Mouse (Mus musculus) large intestine, adult 2 months (tissue): Measurements from ENCODE around the gene Cacna1a. TPM values are rescaled to one million over a fixed set of nuclear protein-coding genes. Genes with fewer than 3 reads are reported as not detected.

Experiments used
- DNase-seq: peaks from one replicate; pipeline ENCODE4 v3.0.0-alpha.2; 2012; ENCODE audit warnings: low read depth, low spot score
- WGBS: fragments of 180-500 bp; shearing (Covaris S2); methylation state at CpG from one replicate; pipeline ENCODE4 v1.1.7; 2018; 5-methylcytosine and 5-hydroxymethylcytosine counted together
- polyA plus RNA-seq: library from polyadenylated mRNA; depleted of rRNA; stranded (reverse); fragments of >200 nt; gene quantifications from 2 replicates; pipeline ENCODE4 v1.2.3, GENCODE M21; 2012

The Cacna1a gene
- polyA plus RNA-seq, 1 experiment = 5.2 TPM

DNA sequence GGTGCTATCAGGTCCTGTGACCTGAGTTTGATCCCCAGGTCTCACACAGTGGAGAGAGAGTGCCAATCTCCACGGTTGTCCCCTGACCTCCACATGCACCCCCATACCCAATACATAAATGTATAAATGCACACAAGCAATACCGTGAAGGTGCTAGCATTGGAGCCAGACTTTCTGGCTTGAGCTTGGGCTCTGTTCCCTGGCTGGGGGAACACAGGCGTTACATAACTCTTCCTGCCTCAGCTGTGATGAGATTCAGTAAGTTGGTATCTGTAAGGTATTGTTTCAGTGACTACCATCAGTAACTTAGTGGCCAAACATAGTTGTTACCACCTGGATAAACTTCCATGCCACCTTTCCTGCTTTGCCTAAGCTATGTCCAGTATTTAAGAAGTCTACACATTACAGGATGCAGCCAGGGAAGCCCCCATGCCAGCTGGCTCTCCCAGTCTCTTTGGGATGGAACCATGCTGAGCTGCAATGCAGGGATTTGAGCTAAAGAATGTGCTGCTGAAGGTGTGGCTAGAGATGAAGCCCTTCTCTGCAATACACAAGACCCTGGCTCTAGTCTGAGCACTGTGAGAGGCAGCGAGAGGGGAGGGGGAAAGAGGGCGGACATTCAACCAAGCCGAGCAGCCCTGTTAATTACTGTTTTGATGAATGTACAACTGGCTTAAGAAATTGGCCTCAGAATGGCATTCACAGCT is 7.7 kb downstream of the Cacna1a start:
- DNase-seq = no peak
- WGBS = 70% methylated on average over 6 of the region's 6 CpGs

DNA sequence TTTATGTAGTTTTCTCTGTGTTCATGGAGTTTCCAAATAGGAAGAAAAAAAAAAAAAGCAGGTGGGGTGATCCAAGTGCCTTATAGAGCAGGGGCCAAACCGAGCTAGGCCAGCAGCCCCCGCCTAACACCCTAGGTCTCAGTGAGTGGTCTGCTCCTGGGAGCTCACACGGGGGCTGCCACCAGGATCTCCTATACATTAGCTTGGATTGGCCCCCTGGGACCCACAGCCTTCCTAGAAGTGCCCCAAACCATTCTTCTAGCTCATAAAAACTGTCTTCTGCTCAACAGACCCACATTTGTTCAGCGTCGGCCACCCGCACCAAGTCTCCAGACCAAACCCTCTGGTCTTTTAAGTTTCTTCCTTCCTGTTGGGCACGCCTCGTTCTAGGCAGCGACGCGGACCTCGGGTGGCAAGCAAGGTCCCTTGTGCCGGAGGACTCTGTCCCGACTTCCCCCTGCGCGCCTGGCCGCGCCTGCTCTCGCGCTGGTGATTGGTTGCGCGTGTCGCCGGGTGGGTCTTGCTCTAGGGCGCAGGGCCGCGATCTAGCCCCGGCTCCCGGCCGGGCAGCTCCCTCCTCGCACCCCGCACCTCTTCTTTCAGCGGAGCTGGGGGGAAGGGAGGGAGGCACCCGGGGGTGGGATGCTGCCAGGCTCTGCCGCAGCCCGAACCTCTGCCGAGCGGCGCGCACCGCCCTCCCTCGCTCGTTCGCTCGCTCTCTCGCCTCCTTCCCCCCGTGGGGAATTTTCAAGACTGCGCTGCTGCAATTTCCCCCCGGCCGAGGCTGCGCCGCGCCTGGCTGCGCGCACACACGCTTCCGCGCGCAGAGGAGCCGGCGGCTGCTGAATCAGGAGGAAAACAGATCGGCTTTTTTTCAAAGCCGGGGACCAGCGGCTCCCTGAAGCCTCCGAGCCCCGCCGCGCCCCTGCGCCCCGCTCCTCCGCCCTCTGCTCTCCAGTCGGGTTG is 25.9 kb downstream of the Cacna1a start:
- peak; percentile 28 for DNase-seq
- 3% methylated on average over 72 of the region's 72 CpGs for WGBS

DNA sequence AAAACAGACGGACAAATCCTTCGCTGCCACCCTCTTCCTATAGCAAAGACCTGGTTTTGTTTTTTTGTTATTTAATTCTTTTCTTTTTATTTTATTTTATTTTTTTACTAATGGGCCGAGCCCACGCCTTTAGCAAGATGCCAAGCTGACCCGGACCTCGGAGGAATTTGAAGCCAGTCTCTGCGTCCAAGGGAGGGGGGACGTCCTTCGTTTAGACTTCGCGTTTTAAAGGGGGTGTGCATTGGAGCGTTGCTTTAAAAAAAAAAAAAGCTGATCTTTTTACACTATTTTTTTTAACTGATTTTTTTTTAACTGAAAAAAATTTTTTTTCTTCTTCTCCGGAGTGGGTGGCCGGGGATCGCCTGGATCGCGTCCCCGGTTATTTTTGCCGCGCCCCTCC is 26.7 kb downstream of the Cacna1a start:
- WGBS = under 1% methylated on average over 20 of the region's 20 CpGs

DNA sequence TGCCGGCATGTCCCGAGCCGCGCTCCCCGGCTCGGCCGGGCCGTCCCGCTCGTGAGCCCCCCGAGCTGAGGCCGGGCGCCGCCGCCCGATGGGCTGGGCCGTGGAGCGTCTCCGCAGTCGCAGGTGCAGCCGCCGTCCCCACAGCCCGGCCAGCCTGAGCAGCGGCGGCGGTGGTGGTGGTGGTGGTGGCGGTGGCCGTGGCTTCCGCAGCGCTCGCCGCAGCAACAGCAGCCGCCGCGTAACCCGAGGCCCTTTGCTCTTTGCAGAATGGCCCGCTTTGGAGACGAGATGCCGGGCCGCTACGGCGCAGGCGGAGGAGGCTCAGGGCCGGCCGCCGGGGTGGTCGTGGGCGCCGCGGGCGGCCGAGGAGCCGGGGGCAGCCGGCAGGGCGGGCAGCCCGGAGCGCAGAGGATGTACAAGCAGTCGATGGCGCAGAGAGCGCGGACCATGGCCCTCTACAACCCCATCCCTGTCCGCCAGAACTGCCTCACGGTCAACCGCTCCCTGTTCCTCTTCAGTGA is 27.2 kb downstream of the Cacna1a start:
- under 1% methylated on average over 63 of the region's 64 CpGs for WGBS
- no peak for DNase-seq

More for the DNA sequence above, 26.7 kb downstream of the Cacna1a start:
- no peak for DNase-seq

DNA sequence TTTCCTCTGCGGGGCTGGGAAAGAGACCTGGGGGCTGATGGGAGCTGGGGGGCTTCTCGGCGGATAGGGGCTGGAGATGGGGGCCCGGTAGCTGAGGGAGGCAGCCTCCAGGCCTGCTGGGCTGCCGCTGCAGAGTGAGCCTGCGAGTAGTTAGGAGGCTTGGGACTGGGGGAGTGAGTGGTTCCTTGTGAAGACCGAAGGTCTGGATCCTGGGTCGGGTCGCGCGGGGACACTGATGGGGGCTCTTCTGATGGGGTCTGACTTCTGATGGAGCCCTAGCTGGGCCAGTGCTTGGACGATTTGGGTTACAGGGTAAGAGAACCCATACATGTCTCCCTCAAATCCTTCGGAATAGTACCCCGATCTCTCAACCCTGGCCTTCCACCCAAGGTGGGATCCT is 27.8 kb downstream of the Cacna1a start:
- DNase-seq = no peak
- WGBS = 43% methylated on average over 14 of the region's 14 CpGs

DNA sequence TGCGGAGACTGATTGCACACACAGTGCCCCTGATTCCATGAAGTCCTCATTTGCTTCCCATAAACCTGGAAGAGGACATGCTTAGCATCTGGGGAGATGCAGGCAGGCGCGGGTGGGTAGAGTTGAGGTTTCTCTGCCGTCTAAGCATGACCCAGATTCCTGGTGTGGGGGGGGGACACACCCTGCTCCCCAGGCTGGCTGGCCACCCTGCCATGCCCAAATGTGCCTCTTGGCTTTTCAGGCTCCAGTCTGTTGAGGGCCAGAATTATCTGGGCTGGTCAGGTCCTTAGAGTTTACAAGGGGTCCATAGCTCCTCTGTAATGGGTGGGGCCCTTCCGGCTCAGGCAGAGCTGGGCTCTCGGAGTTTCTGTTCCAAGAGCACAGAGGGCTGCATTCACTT is 28.7 kb downstream of the Cacna1a start:
- no peak for DNase-seq
- 86% methylated on average over 6 of the region's 6 CpGs for WGBS

DNA sequence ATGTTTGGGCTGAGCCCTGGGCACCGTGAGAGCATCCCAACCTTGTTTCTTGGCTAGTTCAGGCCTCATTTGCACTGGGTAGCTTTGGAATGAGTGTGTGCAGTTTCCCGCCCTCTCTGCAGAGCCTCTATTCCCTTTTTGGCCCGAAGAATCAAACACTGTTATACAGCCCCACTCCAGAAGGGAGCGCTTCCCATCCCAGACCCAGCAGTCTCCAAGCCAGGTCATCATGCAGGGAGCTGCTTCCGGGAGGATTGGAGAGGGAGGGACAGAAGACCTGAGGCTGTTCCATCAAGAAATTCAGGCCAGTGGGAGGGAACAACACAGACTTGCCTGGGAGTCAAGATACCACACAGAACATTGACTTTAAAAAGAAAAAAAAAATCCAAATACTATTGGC is 29.6 kb downstream of the Cacna1a start:
- DNase-seq = no peak
- 41% methylated on average over 5 of the region's 5 CpGs for WGBS

DNA sequence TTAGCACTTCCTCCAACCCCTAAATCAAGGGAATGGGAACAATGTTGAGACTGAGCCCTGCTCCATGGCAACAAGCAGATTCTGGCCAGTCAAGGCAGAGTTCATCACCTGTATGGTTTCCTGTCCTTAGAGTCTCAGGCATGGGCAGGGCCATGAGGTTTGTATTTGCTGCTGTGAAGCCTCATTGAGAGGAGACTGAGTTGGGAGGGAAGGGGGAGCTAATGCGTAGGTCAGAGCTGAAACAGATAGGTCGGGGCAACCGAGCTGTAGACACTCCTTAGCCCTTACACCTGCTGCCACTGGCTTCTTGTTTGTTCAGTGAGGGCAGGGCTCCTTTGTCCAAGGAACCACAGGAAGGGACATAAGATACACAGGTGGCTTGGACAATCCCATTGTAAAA is 36.2 kb downstream of the Cacna1a start:
- DNase-seq = no peak
- WGBS = 41% methylated on average over 3 of the region's 3 CpGs

DNA sequence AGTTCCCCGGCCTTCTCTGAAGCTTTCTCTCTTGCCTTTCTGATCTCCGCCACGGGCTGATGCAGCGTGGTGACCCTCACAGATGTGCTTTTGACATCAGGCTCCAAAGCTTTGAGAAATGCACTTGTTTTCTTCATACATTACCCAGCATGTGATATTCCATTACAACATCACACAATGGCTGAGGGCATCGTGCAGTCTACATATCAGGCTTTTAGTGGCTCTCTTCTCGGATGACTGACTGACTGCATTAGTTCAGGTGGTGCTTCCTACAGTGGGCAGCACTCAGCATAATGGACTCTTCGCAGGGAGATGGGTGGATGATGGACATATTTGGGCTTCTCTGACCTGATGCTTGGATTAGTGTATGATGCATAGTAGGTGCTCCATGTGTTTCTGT is 37.8 kb downstream of the Cacna1a start:
- 88% methylated on average over 7 of the region's 7 CpGs for WGBS
- no peak for DNase-seq

DNA sequence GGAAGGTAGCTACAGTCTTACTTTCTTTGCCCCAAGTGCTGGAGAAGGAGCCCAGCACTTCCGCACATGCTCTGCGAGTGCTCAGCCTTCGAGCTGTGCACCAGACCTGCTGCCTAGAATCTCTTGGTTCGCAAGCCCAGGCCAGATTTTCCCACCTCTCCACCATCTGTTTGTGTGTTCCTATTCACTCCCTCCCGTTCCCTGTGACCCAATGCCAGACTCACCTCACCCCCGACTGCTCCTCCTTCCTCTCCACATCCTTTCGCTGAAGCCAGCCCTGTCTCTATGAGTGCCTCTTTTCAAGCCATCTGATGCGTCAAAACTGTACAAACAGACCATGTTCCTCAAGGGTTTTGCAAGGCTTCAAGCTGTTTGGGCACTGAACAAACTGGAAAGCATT is 38.3 kb downstream of the Cacna1a start:
- 83% methylated on average over 8 of the region's 8 CpGs for WGBS
- DNase-seq = no peak

DNA sequence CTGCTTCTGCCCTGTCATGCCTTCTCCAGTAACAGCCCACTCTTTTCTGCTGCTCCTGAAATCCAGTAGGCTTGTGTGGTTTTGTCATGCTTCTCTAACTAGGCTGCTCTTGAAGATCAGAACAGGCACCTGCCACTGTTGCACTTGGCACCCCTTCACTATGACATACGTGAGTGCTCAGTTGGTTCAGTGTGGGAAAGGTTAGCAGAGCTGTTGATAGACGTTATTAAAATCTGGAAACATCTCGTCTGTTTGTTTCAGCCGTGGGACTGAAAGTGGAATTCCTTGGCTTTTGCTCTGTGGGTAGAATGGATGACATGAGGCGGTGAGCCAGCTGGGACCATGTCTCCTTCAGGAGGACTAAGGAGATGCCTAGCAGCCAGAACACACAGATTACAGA is 39.8 kb downstream of the Cacna1a start:
- WGBS = 65% methylated on average over 5 of the region's 5 CpGs
- DNase-seq = no peak

DNA sequence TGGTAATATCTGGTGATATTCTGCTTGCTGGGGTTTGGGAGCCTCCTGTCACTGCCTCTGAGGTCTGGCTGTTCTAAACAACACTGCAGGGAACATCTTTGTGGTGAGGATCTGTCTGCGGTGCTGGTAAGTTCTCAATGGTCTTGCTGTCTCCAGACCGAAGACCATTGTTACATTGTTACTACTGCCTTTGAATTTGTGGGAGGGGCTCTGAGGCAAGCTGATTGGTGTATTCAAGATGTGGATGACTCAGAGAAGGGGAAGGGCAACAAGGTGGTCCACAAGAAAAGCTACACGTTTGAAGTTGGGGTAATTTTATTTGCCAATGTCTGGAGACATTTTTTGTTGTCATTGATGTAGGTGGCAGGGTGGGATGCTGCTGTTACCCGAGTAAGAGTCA is 40.8 kb downstream of the Cacna1a start:
- DNase-seq = no peak
- WGBS = 31% methylated on average over 4 of the region's 4 CpGs

DNA sequence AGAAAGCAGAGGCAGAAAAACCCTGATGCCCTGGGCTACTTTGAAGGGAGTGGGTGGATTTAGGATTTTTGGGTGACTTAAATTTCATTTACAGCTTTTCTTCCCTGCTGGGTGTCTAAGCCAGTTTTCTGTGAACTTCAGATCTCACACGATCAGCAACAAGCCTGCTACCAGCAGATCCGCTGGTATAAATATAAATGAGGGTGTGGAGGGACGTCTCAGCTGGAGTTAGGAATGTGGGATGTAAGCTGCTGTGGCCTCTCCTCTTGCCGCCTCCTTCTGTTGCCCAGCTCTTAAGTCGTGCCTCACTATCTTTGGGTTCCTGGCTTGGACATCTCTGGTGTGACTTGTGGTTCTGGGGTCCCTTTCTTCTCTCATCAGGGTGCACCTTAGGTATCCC is 41.3 kb downstream of the Cacna1a start:
- WGBS = 38% methylated on average over 5 of the region's 5 CpGs
- no peak for DNase-seq

DNA sequence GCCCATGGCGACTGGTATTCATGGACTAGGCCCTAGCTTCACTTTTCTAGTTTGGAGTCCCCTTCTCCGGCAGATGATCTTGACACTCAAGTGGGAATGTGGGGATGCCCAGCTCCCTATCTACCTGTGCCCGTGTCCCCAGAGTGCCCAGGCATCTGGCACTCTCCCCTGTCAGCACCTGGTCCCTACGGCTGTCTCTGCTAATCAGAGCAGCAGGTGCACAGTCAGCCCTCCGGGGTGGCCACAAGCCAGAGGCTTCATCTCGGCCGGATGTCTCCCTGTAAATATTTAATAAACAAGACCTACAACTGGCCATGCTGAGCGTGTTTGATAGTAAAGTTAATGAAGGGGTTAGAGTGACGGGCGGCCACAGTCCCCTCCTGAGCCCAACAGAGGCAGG is 47.1 kb downstream of the Cacna1a start:
- 64% methylated on average over 10 of the region's 10 CpGs for WGBS
- no peak for DNase-seq

DNA sequence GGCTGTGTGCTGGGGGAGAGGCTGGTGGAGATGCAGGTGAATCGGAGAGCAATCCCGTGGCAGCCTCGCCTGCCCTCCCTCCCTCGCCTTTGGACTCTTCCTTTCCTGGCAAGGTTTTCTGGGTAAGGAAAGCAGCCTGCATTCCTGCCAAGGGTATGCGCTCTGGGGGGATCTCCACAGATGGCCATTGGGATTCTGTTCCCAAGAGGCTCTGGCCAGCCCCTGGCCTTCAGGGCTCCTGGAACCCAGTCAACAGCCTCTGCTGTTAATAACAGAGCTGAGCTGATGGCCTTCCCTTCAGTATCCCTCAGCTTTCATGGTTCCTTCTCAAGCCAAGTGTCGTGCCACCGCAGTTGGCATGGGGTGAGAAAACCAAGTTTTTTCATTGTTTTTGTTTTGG is 51.6 kb downstream of the Cacna1a start:
- WGBS = 91% methylated on average over 7 of the region's 7 CpGs

DNA sequence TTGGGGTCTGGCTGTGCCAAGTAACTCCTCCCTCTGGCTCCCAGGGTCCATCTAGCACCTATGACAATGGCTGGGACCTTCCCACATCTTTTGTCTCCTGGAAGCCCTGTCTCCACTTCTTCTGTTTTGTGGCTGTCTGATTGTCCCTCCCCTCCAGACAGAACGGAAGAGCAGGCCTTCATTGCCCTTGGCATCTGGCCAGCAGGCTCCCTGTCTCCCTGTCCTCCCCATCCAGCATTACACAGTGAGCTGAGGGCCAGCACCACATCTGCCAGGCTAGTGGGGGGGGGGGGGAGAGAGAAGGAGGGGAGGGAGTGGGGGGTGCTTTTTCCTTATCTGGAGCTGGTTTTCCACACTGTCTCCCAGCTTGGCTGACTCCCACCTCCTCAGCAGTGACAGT is 53.8 kb downstream of the Cacna1a start:
- no peak for DNase-seq
- 0% methylated on average over 1 of the region's 1 CpGs for WGBS

More for the DNA sequence above, 51.6 kb downstream of the Cacna1a start:
- no peak for DNase-seq

DNA sequence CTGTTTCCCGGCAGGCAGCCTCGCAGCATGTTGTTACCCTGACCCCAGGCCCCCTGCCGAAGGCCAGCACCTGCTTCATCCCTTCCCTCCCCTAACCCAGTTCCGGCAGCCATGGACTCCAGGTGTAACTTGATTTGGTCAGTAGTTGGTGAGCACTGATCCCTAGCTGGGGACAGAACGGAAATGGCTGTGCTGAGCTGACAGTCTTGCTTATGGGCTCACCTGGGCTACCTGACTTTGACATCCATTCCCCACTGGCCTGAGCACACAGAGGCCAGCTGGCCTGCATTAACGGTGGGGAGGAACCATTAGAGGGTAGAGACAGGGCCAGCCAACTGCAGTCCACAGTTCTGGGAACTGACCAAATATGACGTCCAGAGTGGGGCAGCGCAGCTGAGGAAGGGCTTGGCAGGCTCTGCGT is 58.3 kb downstream of the Cacna1a start:
- no peak for DNase-seq
- 76% methylated on average over 9 of the region's 9 CpGs for WGBS

DNA sequence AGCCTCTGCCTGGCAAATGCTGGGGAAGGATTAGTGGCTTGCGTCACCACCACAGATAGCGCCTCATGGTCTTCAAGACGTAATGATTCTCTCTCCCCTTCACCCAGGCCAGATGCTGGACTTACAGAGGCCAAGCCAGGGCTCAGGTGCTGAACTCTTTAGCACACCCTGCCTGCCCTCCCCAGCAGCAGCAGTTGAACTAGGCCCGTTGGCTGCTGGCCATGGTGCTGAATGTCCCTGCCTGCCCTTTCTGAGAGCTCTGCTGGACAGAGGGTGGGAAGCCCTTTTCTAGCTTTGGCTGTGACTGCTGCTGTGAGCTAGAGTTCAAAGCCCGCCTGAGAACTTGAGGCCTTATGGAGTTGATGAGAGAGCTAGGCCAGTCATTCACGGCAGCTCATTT is 66.3 kb downstream of the Cacna1a start:
- peak; percentile 3 for DNase-seq
- WGBS = 40% methylated on average over 6 of the region's 6 CpGs

DNA sequence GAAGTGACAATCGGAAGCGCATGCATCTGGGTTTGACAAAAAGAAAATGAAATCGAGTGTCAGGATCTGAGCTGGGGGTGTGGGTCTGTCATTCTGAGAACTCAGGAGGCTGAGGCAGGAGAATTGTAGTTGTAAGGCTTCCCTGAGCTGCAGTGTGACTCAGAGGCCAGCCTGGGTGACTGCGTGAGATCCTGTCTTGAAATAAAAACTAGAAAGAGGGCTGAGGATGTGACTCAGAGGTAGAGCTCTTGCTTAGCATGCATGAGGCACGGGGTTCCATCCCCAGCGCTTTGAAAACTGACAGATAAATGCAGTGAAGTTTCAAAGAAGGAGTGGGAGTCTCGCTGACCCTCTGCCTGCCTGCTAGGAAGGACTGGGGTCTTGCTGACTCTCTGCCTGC is 70.6 kb downstream of the Cacna1a start:
- no peak for DNase-seq
- 67% methylated on average over 7 of the region's 7 CpGs for WGBS

DNA sequence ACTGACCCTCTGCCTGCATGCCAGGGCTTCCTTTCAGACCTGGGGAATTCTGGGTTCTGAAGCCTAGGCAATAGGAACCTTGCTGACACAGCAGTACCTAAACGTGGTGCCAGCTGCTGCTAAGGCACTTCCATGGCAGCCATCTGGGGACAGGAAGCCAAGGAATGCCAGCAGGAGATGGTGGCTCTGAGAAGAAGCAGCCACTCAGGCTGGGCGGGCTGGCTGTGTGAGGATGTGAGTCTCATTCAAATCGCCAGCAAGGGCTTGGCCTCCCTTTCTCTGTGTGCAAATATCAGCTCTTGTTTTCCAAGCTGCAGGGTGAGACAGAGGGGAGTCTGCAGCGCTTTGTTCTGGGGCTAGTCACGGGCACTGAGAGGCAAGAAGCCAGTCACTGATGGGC is 71.0 kb downstream of the Cacna1a start:
- WGBS = 30% methylated on average over 5 of the region's 5 CpGs
- no peak for DNase-seq

DNA sequence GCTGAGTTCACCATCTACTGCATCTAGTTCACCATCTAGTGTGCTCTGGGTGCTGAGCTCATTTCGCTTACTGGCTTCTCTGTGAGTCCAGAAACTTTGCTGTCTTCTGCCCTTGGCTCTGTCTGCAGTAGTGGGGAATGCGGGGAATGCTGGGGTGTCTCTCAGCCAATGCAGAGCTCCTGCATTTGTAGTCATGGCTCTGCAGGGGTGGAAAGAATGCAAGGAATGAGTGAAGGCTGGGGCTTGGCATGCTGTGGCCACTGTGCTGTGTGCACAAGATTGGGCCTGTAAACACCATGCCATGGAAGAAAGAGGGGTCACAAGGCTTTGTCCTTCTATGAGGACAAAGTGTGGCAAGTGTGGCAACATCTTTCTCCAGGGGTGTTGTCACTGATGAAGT is 72.5 kb downstream of the Cacna1a start:
- DNase-seq = no peak
- 49% methylated on average over 2 of the region's 2 CpGs for WGBS
